Mouse (Mus musculus) embryonic fibroblast, embryonic 13.5 days (primary cell): Measurements from ENCODE around the gene Olfr560.

Experiments
- CTCF ChIP-seq: IDR thresholded peaks from 2 replicates; pipeline ENCODE4 v1.5.1; 2011; ENCODE audit warnings: mild to moderate bottlenecking, control low read depth, low read length, moderate library complexity, borderline replicate concordance; ENCODE audit not compliant: insufficient read depth
- POLR2A ChIP-seq: IDR thresholded peaks from 2 replicates; pipeline ENCODE4 v1.6.1; 2011; ENCODE audit warnings: low read depth, mild to moderate bottlenecking, control low read depth, low read length, moderate library complexity

- no peak for TF ChIP-seq CTCF
- TF ChIP-seq POLR2A = no peak
These were observed 31.8 kb downstream of the Olfr560 start, which contains the start of gene Olfr559 for GRCm38 (mm10) chr7:102727391-102727790.
